Mouse (Mus musculus) ZHBTc4 (cell line): ENCODE data around the gene Fyn.

Experiments used
- DNase-seq: peaks from one replicate; pipeline ENCODE4 v3.0.0-alpha.2; 2011; ENCODE audit warnings: low read depth, low spot score

Fyn gene

GRCm38 (mm10) chr10:39601068-39601467 is 232.4 kb downstream of the Fyn start:
- DNase-seq = no peak

- no peak for DNase-seq
These were observed 237.8 kb downstream of the Fyn start for GRCm38 (mm10) chr10:39606434-39606833.

- DNase-seq = no peak
These were observed 242.6 kb downstream of the Fyn start for GRCm38 (mm10) chr10:39611234-39611633.

GRCm38 (mm10) chr10:39612131-39612530 is 243.5 kb downstream of the Fyn start:
- DNase-seq = no peak

- no peak for DNase-seq
These were observed 244.0 kb downstream of the Fyn start, which contains the start of gene Traf3ip2 for GRCm38 (mm10) chr10:39612633-39612988. Gene Traf3ip2 (plus strand): TSS chr10:39612934.

- DNase-seq = peak; percentile 64
These were observed 244.6 kb downstream of the Fyn start for GRCm38 (mm10) chr10:39612989-39613831.

GRCm38 (mm10) chr10:39613973-39614372 is 245.3 kb downstream of the Fyn start:
- DNase-seq = no peak

- no peak for DNase-seq
These were observed 246.0 kb downstream of the Fyn start for GRCm38 (mm10) chr10:39614676-39615075.
